In genomic region chr12:104985088-104985487, GRCm38 (mm10) we compare ENCODE assay signal across 11 mouse cellular contexts. TPM values are rescaled to one million over a fixed set of nuclear protein-coding genes. Genes with fewer than 3 reads are reported as not detected.
DNase-seq lines count a peak whose midpoint lies in the region; ATAC-seq and TF ChIP-seq lines count a peak whose summit lies in the region.
"Had no signal": no experiment of that assay in that cellular context is flagged by ENCODE, and none has a peak within 500 bp of the region (broad histone marks: within the 10 kb centered on the region; RNA-seq: fewer than 3 reads in every experiment).

No protein-coding gene starts in this region.

- H3K4me3 ChIP-seq in hindbrain, embryonic 11.5 days (ENCODE audit: low read depth, low read length), result no peak overlapping the region
- H3K4me3 ChIP-seq in hindbrain, embryonic 13.5 days, result no peak overlapping the region
- H3K4me3 ChIP-seq in stomach, postnatal 0 days (ENCODE audit: low read depth, low read length), result no peak overlapping the region

- no peak overlapping the region for H3K27ac ChIP-seq in hindbrain, embryonic 11.5 days (ENCODE audit: low read depth, low read length)
- H3K27ac ChIP-seq in hindbrain, embryonic 13.5 days, result no peak overlapping the region
- H3K27ac ChIP-seq in stomach, postnatal 0 days (replicated peaks), result no peak overlapping the region

- no peak overlapping the region for H3K4me2 ChIP-seq in hindbrain, embryonic 11.5 days (replicated peaks; ENCODE audit: low read depth, low read length)
- no peak overlapping the region for H3K4me2 ChIP-seq in hindbrain, embryonic 13.5 days
- H3K4me2 ChIP-seq in stomach, postnatal 0 days (replicated peaks; ENCODE audit: low read depth), result no peak overlapping the region

- peak; percentile 26 for DNase-seq in hindbrain, embryonic 11.5 days (ENCODE audit: low spot score)
- peak; percentile 37 to 75 for DNase-seq in spleen, postnatal 4 days (ENCODE audit: low spot score in 2 of 2)
- no peak for DNase-seq in spleen, postnatal 36 days (ENCODE audit: low spot score in 2 of 2)
- DNase-seq in R1 (ENCODE audit: low read depth, low spot score), result peak; percentile 74
- DNase-seq in stomach, postnatal 0 days (ENCODE audit: low spot score), result no peak
- no peak for DNase-seq in cerebellum, postnatal 14 days
- DNase-seq in frontal cortex, postnatal 36 days (ENCODE audit: low spot score in 2 of 2), result no peak
- DNase-seq: heart, postnatal 4 days; kidney, postnatal 14 days; lung, postnatal 4 days had no signal

- ATAC-seq in hindbrain, embryonic 11.5 days (ENCODE audit: low FRiP score), result no peak
- ATAC-seq in hindbrain, embryonic 13.5 days (ENCODE audit: low FRiP score), result no peak
- no peak for ATAC-seq in stomach, postnatal 0 days (ENCODE audit: low FRiP score, low TSS enrichment)

- TF ChIP-seq CTCF in stomach, postnatal 0 days (IDR thresholded peaks at IDR 0.05; ENCODE audit: low read depth), result peak; percentile 57

- no peak overlapping the region for H3K9ac ChIP-seq in hindbrain, embryonic 11.5 days (ENCODE audit: low read depth, low read length)
- no peak overlapping the region for H3K9ac ChIP-seq in hindbrain, embryonic 13.5 days
- no peak overlapping the region for H3K9ac ChIP-seq in stomach, postnatal 0 days (ENCODE audit: low read length)

- 87% methylated on average over 5 of the region's 5 CpGs for WGBS in hindbrain, embryonic 11.5 days
- 81% methylated on average over 5 of the region's 5 CpGs for WGBS in hindbrain, embryonic 13.5 days
- 86% methylated on average over 5 of the region's 5 CpGs for WGBS in stomach, postnatal 0 days

- H3K4me1 ChIP-seq in hindbrain, embryonic 11.5 days (replicated peaks; ENCODE audit: control insufficient read depth, insufficient read depth, low read length), result no peaks in the 10 kb centered on the region
- peaks cover 13% of the 10 kb centered on the region; the same call in 1 of the 2 replicates for H3K4me1 ChIP-seq in hindbrain, embryonic 13.5 days (replicated peaks)
- no peaks in the 10 kb centered on the region for H3K4me1 ChIP-seq in stomach, postnatal 0 days (replicated peaks; ENCODE audit: control insufficient read depth, insufficient read depth)

- H3K36me3 ChIP-seq in hindbrain, embryonic 11.5 days (ENCODE audit: control insufficient read depth, insufficient read depth, low read length), result no peaks in the 10 kb centered on the region
- H3K36me3 ChIP-seq in hindbrain, embryonic 13.5 days, result no peaks in the 10 kb centered on the region
- no peaks in the 10 kb centered on the region for H3K36me3 ChIP-seq in stomach, postnatal 0 days (ENCODE audit: control insufficient read depth, insufficient read depth, low read length)

- no peaks in the 10 kb centered on the region for H3K9me3 ChIP-seq in hindbrain, embryonic 11.5 days (ENCODE audit: control insufficient read depth, low read length)
- H3K9me3 ChIP-seq in hindbrain, embryonic 13.5 days, result no peaks in the 10 kb centered on the region
- H3K9me3 ChIP-seq in stomach, postnatal 0 days (ENCODE audit: control insufficient read depth, low read length), result no peaks in the 10 kb centered on the region

- no peaks in the 10 kb centered on the region for H3K27me3 ChIP-seq in hindbrain, embryonic 11.5 days (ENCODE audit: control insufficient read depth, insufficient read depth, low read length)
- no peaks in the 10 kb centered on the region for H3K27me3 ChIP-seq in hindbrain, embryonic 13.5 days
- H3K27me3 ChIP-seq in stomach, postnatal 0 days (ENCODE audit: control insufficient read depth, insufficient read depth, low read length), result no peaks in the 10 kb centered on the region

- no peak for TF ChIP-seq EP300 in stomach, postnatal 0 days (optimal IDR thresholded peaks at IDR 0.05)

RNA-seq across cellular contexts. Expression of gene Syne3, which starts 24.5 kb away (rescaled TPM):
- 0.11 and 0.13 TPM in 2 replicates for polyA plus RNA-seq in hindbrain, embryonic 11.5 days (2014; fragmentation: Nextera tagmentation; extraction: Ambion mirVana)
- 0.25 and 0.31 TPM in 2 replicates for polyA plus RNA-seq in hindbrain, embryonic 13.5 days (2015; fragmentation: Nextera tagmentation; extraction: Ambion mirVana)
- 0.62 and 0.72 TPM in 2 replicates for polyA plus RNA-seq in stomach, postnatal 0 days (2015; fragmentation: Nextera tagmentation; extraction: Ambion mirVana)

RNA-seq across cellular contexts. Expression of gene Glrx5, which starts 47.4 kb away (rescaled TPM):
- 179 and 198 TPM in 2 replicates for polyA plus RNA-seq in hindbrain, embryonic 11.5 days (2014; fragmentation: Nextera tagmentation; extraction: Ambion mirVana)
- 156 and 158 TPM in 2 replicates for polyA plus RNA-seq in hindbrain, embryonic 13.5 days (2015; fragmentation: Nextera tagmentation; extraction: Ambion mirVana)
- polyA plus RNA-seq in stomach, postnatal 0 days (2015; fragmentation: Nextera tagmentation; extraction: Ambion mirVana), result 125 and 134 TPM in 2 replicates

Comparison
In these comparisons a context has a peak if more than half of its experiments do, and no peak if none do; other contexts are left out.
1. DNase-seq: peak in hindbrain, embryonic 11.5 days (single experiment), spleen, postnatal 4 days (2 of 2) and R1 (single experiment); none in spleen, postnatal 36 days (0 of 2), stomach, postnatal 0 days (single experiment), cerebellum, postnatal 14 days (0 of 2) and frontal cortex, postnatal 36 days (0 of 2).